Mouse (Mus musculus): ENCODE results near the gene Ccnb2. TPM values are rescaled to one million over a fixed set of nuclear protein-coding genes. Genes with fewer than 3 reads are reported as not detected.

The Ccnb2 gene
- 41.0 and 45.6 TPM in 2 replicates for polyA plus RNA-seq (2015; fragmentation: Nextera tagmentation; extraction: Ambion mirVana)

DNA sequence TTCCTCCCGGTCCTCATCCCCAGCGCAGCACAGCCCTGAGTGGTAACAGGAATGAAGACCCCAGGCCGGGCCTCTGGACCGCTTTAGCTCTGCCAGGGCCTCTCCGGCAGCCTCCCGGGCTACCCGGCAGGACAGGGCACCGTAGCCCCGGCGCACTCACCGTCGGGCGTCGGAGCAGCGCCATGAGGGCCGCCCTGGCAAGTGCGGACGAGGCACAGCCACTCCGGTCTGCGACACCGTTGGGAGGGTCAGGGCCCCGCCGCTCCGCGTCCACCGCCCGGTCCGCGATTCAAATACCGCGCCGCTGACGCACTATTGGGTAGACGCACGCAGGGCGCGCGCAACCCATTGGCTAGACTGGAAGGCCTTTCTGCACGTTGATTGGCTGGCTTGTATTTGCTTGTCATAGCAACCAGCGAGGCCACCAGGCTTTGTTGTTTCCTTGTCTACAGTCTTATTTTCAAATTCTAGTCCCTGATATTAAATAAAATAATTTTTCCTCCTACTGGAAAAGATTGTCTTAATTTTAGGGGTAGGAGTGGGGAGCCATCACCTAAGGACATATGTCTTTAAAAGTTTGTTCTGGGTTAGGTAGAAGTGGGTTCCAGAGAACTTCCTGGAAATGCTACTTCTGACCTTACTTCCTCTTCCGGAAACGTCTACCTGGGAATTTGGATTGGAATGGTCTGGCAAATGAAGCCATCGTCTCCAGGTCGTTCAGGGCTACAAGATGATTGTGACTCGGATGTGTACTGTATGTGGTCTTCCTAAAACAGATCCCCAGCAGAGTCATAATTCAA is at the start of gene Ccnb2:
Gene Ccnb2 (minus strand): TSS at position 291 of the 800 bp plus-strand sequence.

Small RNA genes within 50 kb of the gene (microRNA-seq; reads per million reads assigned to microRNA genes)
- gene Mir5626, result 2.2 reads per million

Other genes with a start within 250 kb of the Ccnb2 start
- 16.3 and 16.5 TPM in 2 replicates for gene Myo1e, start 214.2 kb downstream of the Ccnb2 start, polyA plus RNA-seq (2015; fragmentation: Nextera tagmentation; extraction: Ambion mirVana)
- 13.6 and 14.3 TPM in 2 replicates for gene Rnf111, start 82.2 kb upstream of the Ccnb2 start, polyA plus RNA-seq (2015; fragmentation: Nextera tagmentation; extraction: Ambion mirVana)
- 22.3 and 24.3 TPM in 2 replicates for gene Sltm, start 121.2 kb upstream of the Ccnb2 start, polyA plus RNA-seq (2015; fragmentation: Nextera tagmentation; extraction: Ambion mirVana)
- gene Gm10642, start 234.7 kb upstream of the Ccnb2 start, polyA plus RNA-seq (2015; fragmentation: Nextera tagmentation; extraction: Ambion mirVana), result 1.3 and 1.7 TPM in 2 replicates
- 10.8 and 11.0 TPM in 2 replicates for gene Mindy2, start 235.6 kb upstream of the Ccnb2 start, polyA plus RNA-seq (2015; fragmentation: Nextera tagmentation; extraction: Ambion mirVana)